Mouse (Mus musculus): ENCODE measurements around the gene Itpr2. TPM values are rescaled to one million over a fixed set of nuclear protein-coding genes. Genes with fewer than 3 reads are reported as not detected.

The Itpr2 gene
- polyA plus RNA-seq, 2 experiments: 0.64 to 1.7 TPM

GRCm38 (mm10) chr6:146388010-146388409 is 114.0 kb downstream of the Itpr2 start:
- 63% methylated on average over 4 of the region's 4 CpGs for WGBS (ENCODE audit: insufficient replicate concordance)
- no peak for ATAC-seq (ENCODE audit: insufficient read depth)
- Histone ChIP-seq H3K27ac (no peak overlapping the region), H3K36me3 (replicated peaks; ENCODE audit: control insufficient read depth, insufficient read depth, low read depth) (no peaks in the 10 kb centered on the region), H3K27me3 (ENCODE audit: control insufficient read depth, insufficient read depth, low read length) (no peaks in the 10 kb centered on the region), H3K4me1 (replicated peaks; ENCODE audit: control insufficient read depth in 2 of 2, insufficient read depth in 2 of 2, low read length in 1 of 2) (no peaks in the 10 kb centered on the region), H3K9ac (replicated peaks) (no peak overlapping the region), H3K4me2 (ENCODE audit: low read depth) (no peak overlapping the region), H3K4me3 (ENCODE audit: insufficient read depth in 1 of 2, low read depth in 2 of 2, low read length in 2 of 2) (no peak overlapping the region), H3K9me3 (ENCODE audit: control insufficient read depth, low read length) (no peaks in the 10 kb centered on the region)
- no peak for DNase-seq (ENCODE audit: low read depth in 3 of 3, low spot score in 3 of 3)
- TF ChIP-seq EP300 (IDR thresholded peaks at IDR 0.05; ENCODE audit: low read depth) (no peak), CTCF (IDR thresholded peaks at IDR 0.05; ENCODE audit: low read depth) (no peak)

- 36% methylated on average over 6 of the region's 6 CpGs for WGBS (ENCODE audit: insufficient replicate concordance)
- TF ChIP-seq EP300 (IDR thresholded peaks at IDR 0.05; ENCODE audit: low read depth): no peak
- no peak for TF ChIP-seq CTCF (IDR thresholded peaks at IDR 0.05; ENCODE audit: low read depth)
- Histone ChIP-seq H3K9me3 (ENCODE audit: control insufficient read depth, low read length) (no peaks in the 10 kb centered on the region), H3K4me1 (replicated peaks; ENCODE audit: control insufficient read depth in 2 of 2, insufficient read depth in 2 of 2, low read length in 1 of 2) (no peaks in the 10 kb centered on the region), H3K27me3 (ENCODE audit: control insufficient read depth, insufficient read depth, low read length) (no peaks in the 10 kb centered on the region), H3K36me3 (replicated peaks; ENCODE audit: control insufficient read depth, insufficient read depth, low read depth) (no peaks in the 10 kb centered on the region), H3K4me3 (ENCODE audit: insufficient read depth in 1 of 2, low read depth in 2 of 2, low read length in 2 of 2) (no peak overlapping the region), H3K27ac (no peak overlapping the region), H3K9ac (replicated peaks) (no peak overlapping the region), H3K4me2 (ENCODE audit: low read depth) (no peak overlapping the region)
- no peak for DNase-seq (ENCODE audit: low read depth in 3 of 3, low spot score in 3 of 3)
- ATAC-seq (ENCODE audit: insufficient read depth): no peak
Measured at GRCm38 (mm10) chr6:146387039-146387713, 114.8 kb downstream of the Itpr2 start.

GRCm38 (mm10) chr6:146379263-146379662 is 122.8 kb downstream of the Itpr2 start:
- Histone ChIP-seq H3K4me2 (ENCODE audit: low read depth) (no peak overlapping the region), H3K27ac (no peak overlapping the region), H3K4me3 (ENCODE audit: insufficient read depth in 1 of 2, low read depth in 2 of 2, low read length in 2 of 2) (no peak overlapping the region), H3K9me3 (ENCODE audit: control insufficient read depth, low read length) (no peaks in the 10 kb centered on the region), H3K27me3 (ENCODE audit: control insufficient read depth, insufficient read depth, low read length) (no peaks in the 10 kb centered on the region), H3K4me1 (replicated peaks; ENCODE audit: control insufficient read depth in 2 of 2, insufficient read depth in 2 of 2, low read length in 1 of 2) (no peaks in the 10 kb centered on the region), H3K36me3 (replicated peaks; ENCODE audit: control insufficient read depth, insufficient read depth, low read depth) (no peaks in the 10 kb centered on the region), H3K9ac (replicated peaks) (no peak overlapping the region)
- 76% methylated on average over 8 of the region's 8 CpGs for WGBS (ENCODE audit: insufficient replicate concordance)
- TF ChIP-seq CTCF (IDR thresholded peaks at IDR 0.05; ENCODE audit: low read depth) (no peak), EP300 (IDR thresholded peaks at IDR 0.05; ENCODE audit: low read depth) (no peak)
- ATAC-seq (ENCODE audit: insufficient read depth): no peak
- no peak for DNase-seq (ENCODE audit: low read depth in 3 of 3, low spot score in 3 of 3)

DNA sequence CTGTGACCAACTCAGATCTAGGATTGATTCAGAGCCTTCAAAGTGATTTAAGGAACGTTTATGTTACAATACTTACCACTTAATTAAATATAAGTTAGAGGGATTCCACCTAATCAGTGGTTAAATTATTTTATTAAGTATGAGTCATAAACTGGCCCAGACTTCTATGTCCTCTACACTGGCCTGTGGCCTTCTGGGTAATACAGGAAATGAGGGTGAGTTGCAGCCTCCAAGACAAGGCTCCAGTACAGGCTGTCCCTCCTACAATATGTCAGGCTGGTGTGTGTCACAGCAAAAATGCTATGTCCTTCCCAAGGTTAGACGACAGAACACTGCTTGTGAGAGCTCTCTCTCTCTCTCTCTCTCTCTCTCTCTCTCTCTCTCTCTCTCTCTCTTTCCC is 130.5 kb downstream of the Itpr2 start:
- Histone ChIP-seq H3K4me3 (ENCODE audit: insufficient read depth in 1 of 2, low read depth in 2 of 2, low read length in 2 of 2) (no peak overlapping the region), H3K4me2 (ENCODE audit: low read depth) (no peak overlapping the region), H3K4me1 (replicated peaks; ENCODE audit: control insufficient read depth in 2 of 2, insufficient read depth in 2 of 2, low read length in 1 of 2) (no peaks in the 10 kb centered on the region), H3K27me3 (ENCODE audit: control insufficient read depth, insufficient read depth, low read length) (no peaks in the 10 kb centered on the region), H3K9ac (replicated peaks) (no peak overlapping the region), H3K36me3 (replicated peaks; ENCODE audit: control insufficient read depth, insufficient read depth, low read depth) (no peaks in the 10 kb centered on the region), H3K9me3 (ENCODE audit: control insufficient read depth, low read length) (no peaks in the 10 kb centered on the region), H3K27ac (no peak overlapping the region)
- ATAC-seq (ENCODE audit: insufficient read depth): no peak
- 30% methylated on average over 2 of the region's 2 CpGs for WGBS (ENCODE audit: insufficient replicate concordance)
- no peak for TF ChIP-seq EP300 (IDR thresholded peaks at IDR 0.05; ENCODE audit: low read depth)
- no peak for TF ChIP-seq CTCF (IDR thresholded peaks at IDR 0.05; ENCODE audit: low read depth)
- no peak for DNase-seq (ENCODE audit: low read depth in 3 of 3, low spot score in 3 of 3)

- H3K27ac ChIP-seq: no peak overlapping the region
- H3K27me3 ChIP-seq (ENCODE audit: control insufficient read depth, insufficient read depth, low read length): no peaks in the 10 kb centered on the region
- 69% methylated on average over 4 of the region's 4 CpGs for WGBS (ENCODE audit: insufficient replicate concordance)
- ATAC-seq (ENCODE audit: insufficient read depth) (no peak), DNase-seq (ENCODE audit: low read depth in 3 of 3, low spot score in 3 of 3) (no peak)
- no peaks in the 10 kb centered on the region for H3K9me3 ChIP-seq (ENCODE audit: control insufficient read depth, low read length)
- TF ChIP-seq CTCF (IDR thresholded peaks at IDR 0.05; ENCODE audit: low read depth): no peak
- no peak for TF ChIP-seq EP300 (IDR thresholded peaks at IDR 0.05; ENCODE audit: low read depth)
- H3K4me3 ChIP-seq (ENCODE audit: insufficient read depth in 1 of 2, low read depth in 2 of 2, low read length in 2 of 2): no peak overlapping the region
- H3K9ac ChIP-seq (replicated peaks): no peak overlapping the region
- H3K4me1 ChIP-seq (replicated peaks; ENCODE audit: control insufficient read depth in 2 of 2, insufficient read depth in 2 of 2, low read length in 1 of 2): no peaks in the 10 kb centered on the region
- H3K36me3 ChIP-seq (replicated peaks; ENCODE audit: control insufficient read depth, insufficient read depth, low read depth): no peaks in the 10 kb centered on the region
- no peak overlapping the region for H3K4me2 ChIP-seq (ENCODE audit: low read depth)
Measured at GRCm38 (mm10) chr6:146366180-146366579, 135.8 kb downstream of the Itpr2 start.
